Mouse (Mus musculus) limb, embryonic 14.5 days (tissue): ENCODE measurements at regions not wholly inside any gene's neighbourhood (a gene's known extent, or its start where the extent isn't known, plus 50 kb on each side); places are given as distances from the start of the nearest gene placed in this dataset.

Experiments
- ATAC-seq: fragments of 200-750 bp; cut with Nextera tagmentation; 2 replicates; pipeline ENCODE4 v1.8.0; 2017; ENCODE audit warnings: low read depth, moderate number of reproducible peaks, moderate TSS enrichment; ENCODE audit not compliant: low FRiP score
- DNase-seq: peaks from one replicate; pipeline ENCODE4 v3.0.0-alpha.2; 2015; ENCODE audit warnings: low spot score
- H3K27ac ChIP-seq: fragments of 300-500 bp; sonication (generic); replicated peaks from 2 replicates; pipeline ENCODE4 v1.5.1; 2014; ENCODE audit warnings: low read depth, mild to moderate bottlenecking, low read length, moderate library complexity, mixed read lengths
- H3K27me3 ChIP-seq: fragments of 300-500 bp; sonication (generic); 2 replicates; pipeline ENCODE4 v1.6.1; 2014; ENCODE audit warnings: low read length, mixed read lengths; ENCODE audit not compliant: control insufficient read depth, insufficient read depth
- H3K36me3 ChIP-seq: fragments of 300-500 bp; sonication (generic); 2 replicates; pipeline ENCODE4 v1.6.1; 2014; ENCODE audit warnings: mild to moderate bottlenecking, low read length, moderate library complexity, mixed read lengths; ENCODE audit not compliant: control insufficient read depth, insufficient read depth
- H3K4me1 ChIP-seq: fragments of 300-500 bp; sonication (generic); 2 replicates; pipeline ENCODE4 v1.6.1; 2014; ENCODE audit warnings: antibody characterized with exemption, low read length, mixed read lengths; ENCODE audit not compliant: control insufficient read depth, insufficient read depth
- H3K4me2 ChIP-seq: fragments of 300-500 bp; sonication (generic); replicated peaks from 2 replicates; pipeline ENCODE4 v1.6.1; 2014; ENCODE audit warnings: low read depth, mild to moderate bottlenecking, low read length, moderate library complexity; ENCODE audit not compliant: severe bottlenecking
- H3K4me3 ChIP-seq: fragments of 300-500 bp; sonication (generic); replicated peaks from 2 replicates; pipeline ENCODE4 v1.5.1; 2014; ENCODE audit warnings: low read length
- H3K9ac ChIP-seq: fragments of 300-500 bp; sonication (generic); 2 replicates; pipeline ENCODE4 v1.6.1; 2014; ENCODE audit warnings: mild to moderate bottlenecking, low read depth, low read length, moderate library complexity; ENCODE audit not compliant: severe bottlenecking
- H3K9me3 ChIP-seq: fragments of 300-500 bp; sonication (generic); 2 replicates; pipeline ENCODE4 v1.6.1; 2016; ENCODE audit warnings: low read length; ENCODE audit not compliant: control insufficient read depth
- POLR2A ChIP-seq: fragments of 200-500 bp; IDR thresholded peaks from 2 replicates; pipeline ENCODE4 v1.8.0; 2012; ENCODE audit warnings: inconsistent platforms, mild to moderate bottlenecking, moderate library complexity, borderline replicate concordance; ENCODE audit not compliant: insufficient read depth, insufficient read length; ENCODE audit errors: extremely low read depth
- WGBS: fragments of 180-500 bp; shearing (Covaris S2); extraction: QIAGEN DNeasy Blood & Tissue Kit; methylation state at CpG from one replicate; pipeline ENCODE4 v1.1.7; 2014; 5-methylcytosine and 5-hydroxymethylcytosine counted together

DNA sequence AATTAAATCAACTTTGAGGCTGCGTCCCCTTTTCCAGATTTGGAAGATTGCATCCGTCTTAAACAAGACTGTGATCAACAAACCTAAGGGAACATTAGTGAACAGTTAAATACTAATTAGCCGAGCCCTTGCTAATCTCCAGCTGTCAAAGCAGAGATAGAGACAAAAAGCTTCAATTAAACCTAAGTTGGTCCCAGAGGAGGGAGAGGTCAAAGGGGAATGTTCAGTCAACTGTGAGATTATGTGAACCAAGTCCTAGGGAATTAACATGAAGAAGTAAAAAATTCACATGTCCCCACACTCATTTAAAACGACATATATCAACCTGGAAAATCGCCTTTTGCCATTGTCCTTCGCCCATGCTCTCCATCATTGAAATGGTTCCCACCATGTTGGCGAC, 59.7 kb upstream of the Tbx20 start:
- H3K9ac ChIP-seq, result no peak overlapping the region
- no peak for DNase-seq
- WGBS, result 53% methylated on average over 7 of the region's 7 CpGs

GRCm38 (mm10) chr9:24848210-24848609, 74.1 kb upstream of the Tbx20 start:
- Histone ChIP-seq H3K36me3 (no peaks in the 10 kb centered on the region), H3K4me3 (no peak overlapping the region), H3K4me2 (no peak overlapping the region), H3K27me3 (no peaks in the 10 kb centered on the region), H3K4me1 (no peaks in the 10 kb centered on the region), H3K9me3 (no peaks in the 10 kb centered on the region), H3K27ac (no peak overlapping the region), H3K9ac (no peak overlapping the region)
- 57% methylated on average over 7 of the region's 7 CpGs for WGBS
- no peak for ATAC-seq
- no peak for DNase-seq
- no peak for TF ChIP-seq POLR2A

More for the DNA sequence above, 59.7 kb upstream of the Tbx20 start:
- no peak overlapping the region for H3K4me2 ChIP-seq
- no peak overlapping the region for H3K4me3 ChIP-seq
- TF ChIP-seq POLR2A, result no peak
- H3K9me3 ChIP-seq, result no peaks in the 10 kb centered on the region
- H3K36me3 ChIP-seq, result no peaks in the 10 kb centered on the region
- no peaks in the 10 kb centered on the region for H3K27me3 ChIP-seq
- ATAC-seq, result no peak
- H3K4me1 ChIP-seq, result no peaks in the 10 kb centered on the region
- no peak overlapping the region for H3K27ac ChIP-seq

GRCm38 (mm10) chr9:24859459-24859858, 85.4 kb upstream of the Tbx20 start:
- Histone ChIP-seq H3K36me3 (no peaks in the 10 kb centered on the region), H3K9ac (no peak overlapping the region), H3K4me2 (no peak overlapping the region), H3K27ac (no peak overlapping the region), H3K4me1 (no peaks in the 10 kb centered on the region), H3K9me3 (no peaks in the 10 kb centered on the region), H3K27me3 (no peaks in the 10 kb centered on the region), H3K4me3 (no peak overlapping the region)
- TF ChIP-seq POLR2A, result no peak
- WGBS, result 81% methylated on average over 2 of the region's 2 CpGs
- ATAC-seq (no peak), DNase-seq (no peak)

DNA sequence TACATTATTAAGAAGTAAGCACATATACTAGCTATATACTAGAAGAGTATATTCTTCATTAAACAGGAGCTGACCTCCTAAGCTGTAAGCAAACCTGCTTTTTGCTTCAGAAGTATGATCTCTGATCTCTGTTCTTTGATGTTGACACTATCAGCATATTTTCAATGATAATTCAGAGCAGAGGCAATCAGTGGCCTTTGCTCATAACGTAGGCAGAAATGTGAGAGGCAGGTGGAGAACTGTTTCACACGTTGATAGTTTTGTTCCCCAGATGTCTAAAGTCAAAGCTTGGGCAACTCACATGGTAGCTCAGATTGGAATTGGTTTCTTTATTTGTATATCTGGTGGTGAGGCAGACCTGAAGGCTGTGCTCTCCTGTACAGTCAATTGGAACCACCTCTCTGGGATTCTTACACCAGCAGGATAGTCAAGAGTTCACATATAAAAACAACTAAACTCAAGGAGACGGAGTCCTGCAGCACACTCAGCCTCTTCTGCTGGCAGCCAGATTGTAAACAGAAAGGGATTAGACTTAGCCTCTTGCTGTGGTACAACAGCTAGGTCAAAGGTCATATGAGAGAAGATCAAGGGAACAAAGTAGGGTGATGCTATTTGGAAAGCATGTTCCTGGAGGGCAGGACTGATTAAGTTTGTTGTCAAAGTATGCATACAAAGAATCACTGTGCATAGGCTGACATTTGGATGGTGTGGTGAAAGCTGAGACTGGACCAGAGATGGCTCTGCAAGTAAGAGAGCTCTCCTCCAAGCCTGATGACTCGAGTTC, 92.5 kb upstream of the Tbx20 start:
- no peaks in the 10 kb centered on the region for H3K9me3 ChIP-seq
- H3K27ac ChIP-seq, result no peak overlapping the region
- no peak overlapping the region for H3K4me2 ChIP-seq
- H3K36me3 ChIP-seq, result no peaks in the 10 kb centered on the region
- H3K27me3 ChIP-seq, result no peaks in the 10 kb centered on the region
- no peak overlapping the region for H3K4me3 ChIP-seq
- no peak overlapping the region for H3K9ac ChIP-seq
- H3K4me1 ChIP-seq, result no peaks in the 10 kb centered on the region
- no peak for DNase-seq
- TF ChIP-seq POLR2A, result no peak
- ATAC-seq, result no peak
- WGBS, result 56% methylated on average over 4 of the region's 4 CpGs

- Histone ChIP-seq H3K4me3 (no peak overlapping the region), H3K36me3 (no peaks in the 10 kb centered on the region), H3K9me3 (no peaks in the 10 kb centered on the region), H3K4me1 (no peaks in the 10 kb centered on the region), H3K27ac (no peak overlapping the region), H3K9ac (no peak overlapping the region), H3K4me2 (no peak overlapping the region), H3K27me3 (no peaks in the 10 kb centered on the region)
- no peak for TF ChIP-seq POLR2A
- DNase-seq (no peak), ATAC-seq (no peak)
- WGBS, result 94% methylated on average over 1 of the region's 1 CpGs
Observed at GRCm38 (mm10) chr9:24868746-24869145, 94.6 kb upstream of the Tbx20 start.
